Mouse (Mus musculus) cerebellum, postnatal 10 days (tissue): ENCODE data around the gene Atp6ap1l.

Experiments used
- DNase-seq, 2 experiments: peaks; one replicate each; pipeline ENCODE4 v3.0.0; 2021; ENCODE audit warnings: mixed read lengths in 2 of 2

Atp6ap1l gene

DNA sequence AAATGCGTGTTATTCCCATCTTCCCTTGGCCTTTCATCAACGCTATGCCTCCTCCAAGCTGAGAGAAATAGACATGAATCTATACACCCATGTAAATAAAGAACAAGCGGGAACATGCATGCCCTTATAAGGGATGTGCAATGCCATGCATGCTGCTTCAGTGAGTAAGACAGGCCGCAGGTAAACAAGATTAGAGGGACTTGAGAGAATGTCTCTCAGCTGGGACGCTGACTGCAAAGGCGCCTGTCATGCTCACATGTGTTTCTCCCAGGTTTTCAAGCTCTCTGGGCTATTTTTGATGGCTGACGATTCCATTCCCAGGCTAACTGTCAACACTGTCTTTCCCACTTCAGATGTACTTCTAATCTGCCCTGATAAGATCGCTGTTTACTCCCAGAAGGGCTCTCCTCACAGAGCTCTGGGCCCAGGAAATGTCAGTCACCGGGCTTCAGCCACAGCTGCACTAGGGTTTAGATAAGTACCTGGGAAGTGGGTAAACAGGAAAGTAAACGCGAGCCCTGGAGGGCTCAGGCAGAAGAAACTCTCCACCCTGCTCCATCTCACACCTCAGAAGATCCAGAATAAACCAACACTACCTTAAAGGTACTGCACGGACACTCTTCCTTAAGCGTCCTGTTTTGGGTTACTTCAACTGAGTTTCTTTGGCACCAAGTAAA is 19.2 kb downstream of the Atp6ap1l start:
- no peak for DNase-seq

DNA sequence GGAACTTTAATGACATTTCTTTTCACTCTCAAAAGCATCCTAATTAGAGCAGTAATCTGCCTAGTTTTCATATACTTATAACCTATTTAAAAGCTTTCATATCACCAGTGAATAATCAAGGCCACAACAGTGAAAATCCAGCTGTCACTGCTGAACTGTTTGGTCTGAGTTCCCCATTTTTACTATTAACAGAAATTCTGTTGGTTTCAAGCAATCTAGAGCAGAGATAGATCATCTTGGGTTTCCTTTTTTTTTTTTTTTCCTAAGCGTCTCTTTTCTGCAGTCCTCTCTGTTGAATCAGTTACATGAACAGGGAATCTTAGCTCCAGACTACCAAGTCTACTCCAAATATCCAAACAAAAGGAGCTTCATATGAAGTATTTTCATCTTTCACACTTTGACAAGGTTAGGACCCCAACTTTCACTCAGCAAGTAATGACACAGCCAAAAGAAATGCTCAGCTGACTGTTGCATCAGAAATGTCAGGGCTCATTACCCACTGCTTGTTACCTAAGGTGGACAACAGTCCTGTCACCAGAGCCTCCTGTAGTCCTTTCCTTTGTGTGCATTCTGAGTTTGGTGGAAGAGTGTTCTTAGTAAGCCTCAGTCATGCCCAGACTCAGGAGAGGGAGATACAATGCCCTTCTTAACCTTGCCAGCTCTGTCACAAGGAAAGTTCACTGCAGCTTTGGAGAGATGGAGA is 23.3 kb downstream of the Atp6ap1l start:
- DNase-seq: no peak

DNA sequence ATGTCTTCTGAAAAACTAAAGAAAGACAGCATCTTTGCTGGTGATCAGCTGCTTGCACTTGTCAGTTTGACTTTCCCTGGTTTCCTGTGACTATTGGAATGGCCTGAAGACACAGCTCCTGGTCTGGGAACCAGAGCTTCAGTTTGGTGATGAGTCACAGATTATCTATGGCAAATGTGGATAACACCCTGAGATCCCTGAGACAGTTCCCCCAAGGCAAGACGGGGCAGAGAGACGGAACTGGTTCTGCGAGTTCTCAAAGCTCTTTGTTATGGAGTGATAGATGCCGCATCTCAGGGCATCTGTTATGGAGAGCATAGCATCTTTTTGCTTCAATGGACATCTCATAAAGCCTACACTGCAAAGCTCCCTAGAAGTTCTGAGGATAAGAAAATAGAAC is 33.6 kb downstream of the Atp6ap1l start:
- no peak for DNase-seq

DNA sequence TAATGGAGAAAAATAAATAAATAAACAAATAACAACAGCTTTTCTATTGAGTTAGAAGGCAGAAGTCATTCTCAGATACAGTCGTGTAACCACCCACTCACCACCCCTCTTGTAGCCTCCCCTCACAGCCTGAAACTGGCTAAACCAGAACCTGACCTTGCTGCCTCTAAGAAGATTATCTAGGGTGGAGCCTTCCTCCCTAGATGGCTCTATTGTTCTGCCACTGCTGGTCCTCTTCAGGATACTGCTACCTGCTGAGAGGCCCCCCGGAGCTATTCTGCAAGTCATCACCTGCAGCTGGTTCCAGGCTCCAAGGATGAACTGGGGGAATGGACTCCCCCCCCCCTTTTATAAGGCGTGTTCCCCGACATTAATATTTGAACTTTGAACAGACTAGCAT is 36.0 kb downstream of the Atp6ap1l start:
- DNase-seq: no peak

DNA sequence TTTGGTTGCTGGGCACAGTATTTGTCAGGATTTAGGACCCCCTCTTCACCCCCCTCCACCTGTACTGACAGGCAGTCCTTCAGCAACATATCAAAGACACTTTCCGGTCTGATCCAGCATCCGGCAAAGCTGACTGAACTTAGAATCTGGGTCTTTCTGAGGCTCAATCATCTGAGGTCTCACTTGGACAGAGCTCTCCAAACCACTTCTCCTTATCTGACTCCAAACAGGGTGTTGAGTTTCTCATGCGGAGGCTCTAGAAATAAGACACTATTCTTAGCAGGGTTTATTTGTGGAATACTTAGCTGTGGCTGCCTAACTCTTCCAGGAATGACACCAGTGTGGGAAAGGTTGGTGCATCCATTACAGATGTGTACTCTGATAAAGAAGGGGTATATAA is 43.0 kb downstream of the Atp6ap1l start:
- no peak for DNase-seq

DNA sequence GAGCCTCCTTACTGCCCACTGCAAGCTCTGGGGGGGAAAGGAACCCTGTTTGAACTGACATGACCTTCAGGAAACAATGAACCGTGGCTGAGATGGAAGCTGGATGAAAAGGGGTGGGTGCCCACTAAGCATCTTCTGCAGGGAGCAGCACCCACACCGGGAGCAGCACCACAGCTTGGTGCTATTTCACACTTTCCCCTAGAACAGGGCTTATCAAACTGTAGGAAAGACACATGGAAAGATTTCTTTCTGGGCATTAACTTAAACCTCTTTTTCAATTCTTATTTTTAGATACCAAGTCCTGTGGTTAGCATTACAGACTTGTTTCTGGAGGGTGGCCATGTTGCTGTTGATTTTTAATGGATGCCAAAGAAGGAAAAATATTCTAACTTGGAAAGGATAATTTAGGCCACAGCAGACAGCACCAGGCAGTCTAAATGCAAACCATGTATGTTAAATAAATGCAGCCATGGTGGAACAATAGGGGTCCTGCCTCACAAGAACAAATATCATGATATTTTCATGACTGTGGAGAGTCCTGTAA is 44.2 kb downstream of the Atp6ap1l start:
- no peak for DNase-seq

DNA sequence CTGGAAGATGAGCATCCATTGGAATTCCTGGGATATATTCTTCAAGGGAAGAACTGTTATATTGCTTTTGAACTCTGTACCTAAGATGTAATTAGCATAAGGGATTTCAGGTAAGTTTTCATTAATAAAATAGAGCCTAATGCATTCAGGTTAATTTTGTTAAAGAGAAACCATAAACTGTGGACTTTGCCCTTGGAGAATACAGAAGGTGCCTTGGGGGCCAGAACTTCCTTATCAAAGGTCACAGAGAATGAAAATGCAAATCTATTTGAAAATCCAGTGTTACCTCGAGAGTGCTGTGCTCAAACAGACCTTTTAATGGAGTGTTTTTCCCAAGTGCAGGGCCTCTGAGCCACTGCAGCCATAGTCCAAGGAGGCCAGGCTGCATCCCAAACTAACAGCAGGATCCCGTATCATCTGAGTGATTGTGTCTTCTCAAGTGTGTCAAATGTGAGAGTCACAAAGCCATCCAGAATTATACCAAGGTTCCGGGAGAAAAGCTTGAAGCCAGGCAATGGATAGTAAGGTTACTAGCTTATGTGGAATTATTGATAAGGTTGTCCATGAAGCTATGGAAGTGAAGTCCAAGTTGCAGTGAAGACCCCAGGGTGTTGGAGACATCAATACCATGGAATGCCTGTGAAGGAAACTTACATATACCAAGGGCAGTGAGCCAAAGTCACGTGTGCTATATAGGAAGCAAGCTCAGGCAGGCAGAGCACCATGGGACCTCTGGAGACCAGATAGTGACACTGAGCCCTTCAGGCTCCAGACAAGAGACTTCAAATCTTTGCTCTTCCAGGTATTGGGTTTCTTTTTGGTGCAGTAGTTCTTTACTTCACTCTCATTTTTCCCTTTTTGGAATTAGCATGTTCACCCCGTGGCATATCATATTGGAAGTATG is 52.2 kb downstream of the Atp6ap1l start:
- DNase-seq: peak; percentile 58 to 65

DNA sequence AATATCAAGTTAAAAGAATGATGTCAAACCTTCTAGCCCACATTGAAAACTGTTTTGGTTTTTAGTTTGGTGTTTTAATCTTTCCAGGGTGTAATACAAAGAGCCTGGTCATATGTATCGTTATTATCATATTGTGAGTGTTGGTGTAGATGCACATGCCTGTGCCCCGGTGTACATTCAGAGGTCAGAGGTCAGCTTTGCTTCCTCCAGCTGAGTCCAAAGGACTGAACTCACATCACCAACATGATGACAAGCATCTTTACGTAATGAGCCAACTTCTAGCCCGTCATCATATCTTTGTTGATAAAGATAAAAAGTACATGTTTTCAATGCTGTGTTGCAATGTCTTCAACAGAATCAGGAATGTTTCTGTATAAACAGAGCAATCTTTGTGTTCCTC is 53.4 kb downstream of the Atp6ap1l start:
- DNase-seq: no peak

DNA sequence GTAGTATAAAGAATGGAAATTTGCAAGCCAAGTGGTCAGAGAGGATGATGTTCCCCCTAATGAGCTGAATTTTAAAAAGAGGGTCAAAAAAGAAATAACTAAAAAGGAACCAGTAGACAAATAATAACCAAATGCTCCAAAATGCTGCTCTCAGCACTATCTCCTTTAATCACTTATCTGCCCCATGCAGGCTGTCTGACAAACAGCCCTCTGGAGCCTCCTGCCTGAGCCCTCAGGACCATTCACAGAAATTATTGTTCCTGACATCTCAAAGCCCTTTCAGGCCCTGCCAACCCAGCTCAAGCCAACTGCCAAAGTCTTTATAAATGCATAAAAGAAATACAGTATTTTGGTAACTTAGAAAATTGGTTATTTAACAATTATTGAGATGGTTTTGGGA is 61.0 kb downstream of the Atp6ap1l start:
- DNase-seq: no peak

DNA sequence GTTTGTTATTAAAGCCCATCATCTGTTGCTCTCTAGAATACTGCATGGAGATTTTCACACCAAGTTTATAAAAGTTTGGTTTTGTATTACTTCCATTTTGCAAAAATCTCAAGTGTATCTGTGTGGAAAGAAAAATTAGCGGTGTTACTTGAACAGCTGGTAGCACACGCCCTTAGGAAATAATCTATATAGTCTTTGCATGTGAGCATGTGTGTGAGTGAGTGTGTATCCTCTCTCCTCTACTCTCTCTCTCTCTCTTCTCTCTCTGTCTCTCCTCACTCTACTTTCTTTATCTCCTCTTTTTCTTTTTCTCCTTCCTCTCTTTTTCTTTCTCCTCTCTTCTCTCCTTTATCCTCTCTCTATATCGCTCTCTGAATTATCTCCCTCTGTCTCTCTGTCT is 61.7 kb downstream of the Atp6ap1l start:
- DNase-seq: no peak

DNA sequence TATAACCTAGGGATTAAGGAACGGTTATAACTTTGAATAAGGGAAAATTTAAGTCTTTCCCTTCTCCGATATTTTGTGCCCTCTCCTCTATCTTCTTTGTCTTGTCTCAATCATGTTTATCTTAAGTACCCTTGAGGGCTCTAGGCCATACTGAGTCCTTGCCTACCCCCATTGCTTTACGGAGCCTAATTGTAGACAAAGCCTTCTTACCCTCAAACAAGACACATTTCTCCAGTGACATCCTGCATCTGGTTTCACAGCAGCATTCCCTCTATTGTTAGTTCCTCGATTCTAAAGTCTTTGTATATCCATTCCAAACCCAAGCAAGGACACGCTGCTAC is 64.0 kb downstream of the Atp6ap1l start:
- no peak for DNase-seq

DNA sequence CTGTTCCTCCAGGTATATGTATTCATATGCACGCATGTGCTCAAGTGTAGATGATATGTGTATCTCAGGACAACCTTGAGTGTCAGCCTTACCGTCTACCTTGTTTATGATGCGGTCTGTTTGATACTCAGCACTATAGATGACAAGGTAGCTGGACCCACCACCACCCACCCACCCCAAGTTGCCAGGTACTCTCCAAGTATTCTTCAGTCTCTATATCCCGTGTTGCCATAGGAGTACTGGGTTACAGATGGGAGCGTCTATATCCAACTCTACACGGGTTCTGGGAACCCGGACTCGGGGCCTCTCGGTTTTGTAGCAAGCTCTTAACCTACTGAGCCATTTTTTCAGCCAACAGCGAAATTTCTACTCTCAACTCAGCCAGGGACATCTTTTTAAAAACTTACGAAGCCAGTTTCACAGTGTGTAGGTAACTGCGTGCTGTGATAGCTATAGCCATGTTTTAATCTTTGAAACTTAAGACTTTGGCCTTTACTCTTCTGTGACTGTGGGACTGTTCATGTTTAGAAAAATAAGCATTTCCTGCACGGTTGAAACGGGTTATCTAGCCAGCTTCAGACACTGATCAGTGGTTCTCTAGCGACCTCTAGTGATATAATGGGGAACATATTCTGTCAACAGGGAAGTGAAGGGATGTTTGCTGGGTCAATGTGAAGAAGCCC is 64.5 kb downstream of the Atp6ap1l start:
- peak; percentile 61 to 84 for DNase-seq

DNA sequence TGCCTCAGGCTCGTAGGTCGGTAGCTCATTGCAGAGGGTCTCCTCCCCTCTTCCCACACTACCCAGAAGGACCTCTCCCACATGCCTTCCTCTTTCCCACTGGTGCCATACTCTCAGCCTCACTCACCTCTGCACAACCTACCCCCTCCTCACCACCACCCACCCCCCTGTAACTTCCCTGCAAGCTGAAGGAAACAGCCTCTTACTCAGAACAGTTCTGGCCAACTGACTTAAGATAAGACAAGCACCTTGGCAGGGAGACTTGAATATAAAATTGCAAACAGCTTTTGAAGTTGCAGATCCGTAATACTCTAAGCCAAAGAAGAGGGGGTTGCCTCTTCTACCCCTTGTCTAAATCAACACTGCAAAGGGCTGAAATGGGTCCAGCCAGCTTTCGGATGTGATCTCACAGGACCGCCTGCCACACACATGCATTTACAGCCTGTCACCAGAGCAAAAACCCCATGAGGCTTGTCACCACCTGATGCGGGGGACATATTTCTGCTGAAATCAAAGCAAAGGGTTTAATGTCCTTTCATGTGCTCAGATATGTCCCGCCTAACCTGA is 71.4 kb downstream of the Atp6ap1l start:
- DNase-seq: no peak
